Mouse (Mus musculus): Measurements from ENCODE around the gene Nts.
"Not testable (repeated sequence)": the region's sequence is repeated elsewhere in the genome, so short reads cannot be mapped to it uniquely, and the experiment has no call there.

Gene Nts

GRCm38 (mm10) chr10:102490386-102490785, at the start of gene Nts:
Nts (minus strand) TSS chr10:102490486.
- DNase-seq, result no peak

GRCm38 (mm10) chr10:102527901-102528300, 37.6 kb upstream of the Nts start:
- no peak for DNase-seq

GRCm38 (mm10) chr10:102514159-102514558, 23.9 kb upstream of the Nts start:
- DNase-seq, result no peak

- DNase-seq, result no peak
These were observed 21.6 kb upstream of the Nts start, which contains the start of gene Rassf9 for GRCm38 (mm10) chr10:102511807-102512461. Rassf9 (plus strand) TSS chr10:102512222.

- no peak for DNase-seq
These were observed 21.1 kb upstream of the Nts start for GRCm38 (mm10) chr10:102511461-102511806.

- DNase-seq, result no peak
These were observed 17.1 kb upstream of the Nts start for GRCm38 (mm10) chr10:102507386-102507785.

- no peak for DNase-seq
These were observed 8.5 kb upstream of the Nts start for GRCm38 (mm10) chr10:102498754-102499153.

- DNase-seq, result peak; percentile 6
These were observed 1.5 kb upstream of the Nts start for GRCm38 (mm10) chr10:102491792-102492191.

GRCm38 (mm10) chr10:102469412-102469811, 20.9 kb downstream of the Nts start:
- no peak for DNase-seq

GRCm38 (mm10) chr10:102451756-102452155, 38.5 kb downstream of the Nts start:
- DNase-seq, result no peak

- peak; percentile 2 for DNase-seq
These were observed 40.8 kb downstream of the Nts start for GRCm38 (mm10) chr10:102449449-102449848.

GRCm38 (mm10) chr10:102444912-102445556, 45.3 kb downstream of the Nts start:
- DNase-seq, result no peak

- DNase-seq, result not testable (repeated sequence)
These were observed 54.8 kb downstream of the Nts start for GRCm38 (mm10) chr10:102435467-102435866.

- DNase-seq, result peak; percentile 3
These were observed 55.2 kb downstream of the Nts start for GRCm38 (mm10) chr10:102435048-102435447.

Data from layer of hippocampus, adult 9-11 months (tissue).